Mouse (Mus musculus) heart, adult 2 months (tissue): ENCODE data around the gene Zfp689. TPM values are rescaled to one million over a fixed set of nuclear protein-coding genes. Genes with fewer than 3 reads are reported as not detected.

ENCODE experiments used
- DNase-seq, 2 experiments: peaks; one replicate each; pipeline ENCODE4 v3.0.0; 2021
- H3K27ac ChIP-seq: fragments of 200-600 bp; 2 replicates; pipeline ENCODE4 v1.8.1; 2022
- H3K27me3 ChIP-seq: fragments of 200-500 bp; 2 replicates; pipeline ENCODE4 v1.6.1; 2012; ENCODE audit warnings: mild to moderate bottlenecking, low read length, inconsistent platforms, mixed read lengths; ENCODE audit not compliant: control insufficient read depth, insufficient read depth
- H3K36me3 ChIP-seq: fragments of 200-500 bp; 2 replicates; pipeline ENCODE4 v1.6.1; 2012; ENCODE audit warnings: low read length, inconsistent platforms; ENCODE audit not compliant: control insufficient read depth, insufficient read depth
- H3K4me1 ChIP-seq: fragments of 200-500 bp; 2 replicates; pipeline ENCODE4 v1.6.1; 2011; ENCODE audit warnings: low read length; ENCODE audit not compliant: control insufficient read depth, insufficient read depth
- H3K4me3 ChIP-seq: fragments of 200-600 bp; 2 replicates; pipeline ENCODE4 v1.8.1; 2022
- H3K79me2 ChIP-seq: fragments of 200-500 bp; replicated peaks from 2 replicates; pipeline ENCODE4 v1.6.1; 2012; ENCODE audit warnings: mild to moderate bottlenecking, inconsistent platforms, low read length, moderate library complexity, mixed read lengths; ENCODE audit not compliant: control insufficient read depth, insufficient read depth
- H3K9ac ChIP-seq: fragments of 200-500 bp; 2 replicates; pipeline ENCODE4 v1.6.1; 2012; ENCODE audit warnings: low read depth, mild to moderate bottlenecking, control low read depth, inconsistent platforms, low read length, mixed read lengths
- CTCF ChIP-seq: fragments of 200-600 bp; IDR thresholded peaks from 2 replicates; pipeline ENCODE4 v1.8.1; 2022; ENCODE audit warnings: antibody characterized with exemption, mild to moderate bottlenecking, moderate library complexity
- EP300 ChIP-seq: fragments of 200-500 bp; IDR thresholded peaks from 2 replicates; pipeline ENCODE4 v1.6.1; 2011; ENCODE audit warnings: low read depth, low read length, control low read depth; ENCODE audit not compliant: insufficient read depth
- POLR2A ChIP-seq: fragments of 200-500 bp; IDR thresholded peaks from 2 replicates; pipeline ENCODE4 v1.6.1; 2011; ENCODE audit warnings: mild to moderate bottlenecking, low read depth, low read length, control low read depth; ENCODE audit not compliant: insufficient read depth
- WGBS: fragments of 180-500 bp; shearing (Covaris S2); methylation state at CpG from one replicate; pipeline ENCODE4 v1.1.7; 2018; 5-methylcytosine and 5-hydroxymethylcytosine counted together
- intact Hi-C: fragments of 180-260 bp; cut with DNase I; formaldehyde crosslinking; loops from one replicate; pipeline ENCODE4 v1.15.1; 2025
- long read RNA-seq: library from polyadenylated mRNA; stranded (forward); transcript quantifications from one replicate; pipeline ENCODE4 v2.0.0, GENCODE M21; 2021
- polyA plus RNA-seq: library from polyadenylated mRNA; depleted of rRNA; stranded (reverse); fragments of >200 nt; gene quantifications from 2 replicates; pipeline ENCODE4 v1.2.3, GENCODE M21; 2012; rRNA removed
- total RNA-seq, 2 experiments: library from RNA; stranded (reverse); gene quantifications; 2 replicates each; pipeline ENCODE4 v1.2.3; 2021

Zfp689 gene
- total RNA-seq (1 to 10 TPM in 1 of 2 experiments, under 1 TPM in 1; 0.93 to 1.5 TPM), polyA plus RNA-seq (1.8 and 2.0 TPM in 2 replicates)
- long read RNA-seq, result 0 reads

GRCm38 (mm10) chr7:127448521-127449300 is at the start of gene Zfp689:
Gene Zfp689 (minus strand): TSS chr7:127449158.
- Histone ChIP-seq H3K79me2 (no peaks in the 10 kb centered on the region), H3K9ac (peak within 1 kb of the TSS; percentile 75), H3K36me3 (peaks cover 9% of the 10 kb centered on the region; the same call in 1 of the 2 replicates), H3K27ac (peak within 1 kb of the TSS; percentile 85), H3K4me3 (peak within 1 kb of the TSS; percentile 90), H3K4me1 (peaks cover 1% of the 10 kb centered on the region; the same call in 1 of the 2 replicates), H3K27me3 (no peaks in the 10 kb centered on the region)
- intact Hi-C loops, result loop anchor here (1.0 to 2.0 kb wide), 2 partner anchors 22 to 42 kb away; partner anchors contain the start of gene Zfp764
- TF ChIP-seq CTCF (peak; percentile 18), EP300 (peak; percentile 55; the same call in 1 of the 2 replicates), POLR2A (peak; percentile 49)
- DNase-seq, result peak; percentile 89 to 92
- under 1% methylated on average over 54 of the region's 54 CpGs for WGBS

GRCm38 (mm10) chr7:127498407-127498806 is 49.4 kb upstream of the Zfp689 start:
- no peak overlapping the region for H3K4me3 ChIP-seq
- H3K9ac ChIP-seq, result no peak overlapping the region
- no peak overlapping the region for H3K27ac ChIP-seq
- no peaks in the 10 kb centered on the region for H3K79me2 ChIP-seq
- no peak for TF ChIP-seq POLR2A
- peak; percentile 80 for TF ChIP-seq CTCF
- no peaks in the 10 kb centered on the region for H3K4me1 ChIP-seq
- intact Hi-C loops, result loop anchor here (1.0 kb wide), 1 partner anchor 136 kb away; no protein-coding TSS in a partner anchor
- H3K36me3 ChIP-seq, result no peaks in the 10 kb centered on the region
- no peaks in the 10 kb centered on the region for H3K27me3 ChIP-seq
- DNase-seq, result peak in 1 of 2 experiments; percentile 29
- 34% methylated on average over 3 of the region's 3 CpGs for WGBS

- H3K4me3 ChIP-seq, result no peak overlapping the region
- intact Hi-C loops, result no loop called here
- H3K4me1 ChIP-seq, result no peaks in the 10 kb centered on the region
- no peaks in the 10 kb centered on the region for H3K27me3 ChIP-seq
- WGBS, result 81% methylated on average over 2 of the region's 2 CpGs
- H3K36me3 ChIP-seq, result no peaks in the 10 kb centered on the region
- no peak for DNase-seq
- H3K9ac ChIP-seq, result no peak overlapping the region
- no peak overlapping the region for H3K27ac ChIP-seq
- no peaks in the 10 kb centered on the region for H3K79me2 ChIP-seq
- TF ChIP-seq EP300, result no peak
- TF ChIP-seq CTCF, result no peak
- no peak for TF ChIP-seq POLR2A
Measured at GRCm38 (mm10) chr7:127497382-127497781, 48.4 kb upstream of the Zfp689 start.

GRCm38 (mm10) chr7:127494648-127495047 is 45.7 kb upstream of the Zfp689 start:
- intact Hi-C loops, result no loop called here
- H3K4me3 ChIP-seq, result no peak overlapping the region
- H3K36me3 ChIP-seq, result no peaks in the 10 kb centered on the region
- no peak for DNase-seq
- H3K79me2 ChIP-seq, result no peaks in the 10 kb centered on the region
- H3K4me1 ChIP-seq, result no peaks in the 10 kb centered on the region
- no peak for TF ChIP-seq POLR2A
- no peak for TF ChIP-seq CTCF
- TF ChIP-seq EP300, result no peak
- H3K27ac ChIP-seq, result no peak overlapping the region
- no peaks in the 10 kb centered on the region for H3K27me3 ChIP-seq
- no peak overlapping the region for H3K9ac ChIP-seq

- H3K36me3 ChIP-seq, result no peaks in the 10 kb centered on the region
- intact Hi-C loops, result no loop called here
Measured at GRCm38 (mm10) chr7:127491846-127492245, 42.9 kb upstream of the Zfp689 start.

GRCm38 (mm10) chr7:127489982-127490381 is 41.0 kb upstream of the Zfp689 start:
- Histone ChIP-seq H3K36me3 (no peaks in the 10 kb centered on the region), H3K9ac (no peak overlapping the region), H3K4me1 (no peaks in the 10 kb centered on the region), H3K79me2 (no peaks in the 10 kb centered on the region), H3K27me3 (no peaks in the 10 kb centered on the region), H3K27ac (no peak overlapping the region), H3K4me3 (no peak overlapping the region)
- TF ChIP-seq CTCF, result no peak
- no peak for TF ChIP-seq POLR2A
- no peak for TF ChIP-seq EP300
- WGBS, result 90% methylated on average over 7 of the region's 7 CpGs
- DNase-seq, result no peak
- intact Hi-C loops, result no loop called here

More at GRCm38 (mm10) chr7:127491846-127492245, 42.9 kb upstream of the Zfp689 start:
- WGBS, result 87% methylated on average over 3 of the region's 3 CpGs
- no peak for TF ChIP-seq EP300
- no peak for TF ChIP-seq POLR2A
- no peak for TF ChIP-seq CTCF
- Histone ChIP-seq H3K27ac (no peak overlapping the region), H3K4me3 (no peak overlapping the region), H3K79me2 (no peaks in the 10 kb centered on the region), H3K27me3 (no peaks in the 10 kb centered on the region), H3K9ac (no peak overlapping the region), H3K4me1 (no peaks in the 10 kb centered on the region)
- DNase-seq, result no peak
